Mouse (Mus musculus): Measurements from ENCODE around the gene Styxl1. TPM values are rescaled to one million over a fixed set of nuclear protein-coding genes. Genes with fewer than 3 reads are reported as not detected.
A peak's percentile ranks its signal among the peaks of the same experiment; 100 is the strongest.

Gene Styxl1
- total RNA-seq, 1 experiment = not detected

DNA sequence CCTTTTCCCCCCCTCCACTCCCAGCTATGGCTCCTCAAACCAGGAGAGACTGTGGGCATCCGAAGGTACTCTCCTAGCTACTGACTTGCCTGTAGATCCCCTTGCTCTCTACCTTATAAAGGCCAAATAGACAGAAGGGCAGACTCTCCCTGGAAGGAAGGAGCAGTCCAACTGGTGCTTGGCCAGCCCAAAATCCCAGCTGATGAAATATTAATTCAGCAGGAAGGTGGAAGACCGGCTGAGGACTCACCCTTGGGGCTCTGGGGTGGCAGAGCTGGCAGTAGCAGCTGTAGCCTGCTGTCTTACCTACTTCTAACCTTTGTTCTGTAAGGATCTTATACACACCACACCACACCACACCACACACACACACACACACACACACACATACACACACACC lies 26.6 kb upstream of the Styxl1 start:
- H3K9me3 ChIP-seq (ENCODE audit: control insufficient read depth, insufficient read depth, low read depth, low read length) = no peaks in the 10 kb centered on the region
- DNase-seq (ENCODE audit: low read depth, low spot score) = no peak
- no peaks in the 10 kb centered on the region for H3K36me3 ChIP-seq (ENCODE audit: control insufficient read depth, insufficient read depth, low read length, poor library complexity, severe bottlenecking)
- TF ChIP-seq CHD2 (IDR thresholded peaks at IDR 0.05; ENCODE audit: low read depth, low read length) = no peak
- no peak for TF ChIP-seq ZNF384 (IDR thresholded peaks at IDR 0.05; ENCODE audit: low read depth, low read length)
- no peak for TF ChIP-seq ZC3H11A (IDR thresholded peaks at IDR 0.05; ENCODE audit: borderline replicate concordance, low read depth, low read length)
- TF ChIP-seq MAFK (IDR thresholded peaks at IDR 0.05; ENCODE audit: insufficient read depth, low read depth, low read length) = no peak
- no peak for TF ChIP-seq HCFC1 (IDR thresholded peaks at IDR 0.05; ENCODE audit: borderline replicate concordance, insufficient read depth, low read length)
- no peak overlapping the region for H3K27ac ChIP-seq (ENCODE audit: insufficient read depth, low read depth, low read length, poor library complexity, severe bottlenecking)
- in situ Hi-C loops (cut with MboI; ENCODE audit: low sequenced_read_pairs in 2 of 2, unreplicated experiment in 2 of 2) = no loop called here
- no peak overlapping the region for H3K9ac ChIP-seq (ENCODE audit: insufficient read depth, low read depth, low read length, poor library complexity, severe bottlenecking)
- peaks cover 4 to 26% of the 10 kb centered on the region in 2 experiments for H3K4me1 ChIP-seq (ENCODE audit: control insufficient read depth in 2 of 2, insufficient read depth in 2 of 2, low read length in 2 of 2, poor library complexity in 1 of 2)
- H3K4me3 ChIP-seq (ENCODE audit: insufficient read depth in 1 of 2, low read depth in 1 of 2, low read length in 2 of 2, poor library complexity in 1 of 2, severe bottlenecking in 1 of 2) = no peak overlapping the region

DNA sequence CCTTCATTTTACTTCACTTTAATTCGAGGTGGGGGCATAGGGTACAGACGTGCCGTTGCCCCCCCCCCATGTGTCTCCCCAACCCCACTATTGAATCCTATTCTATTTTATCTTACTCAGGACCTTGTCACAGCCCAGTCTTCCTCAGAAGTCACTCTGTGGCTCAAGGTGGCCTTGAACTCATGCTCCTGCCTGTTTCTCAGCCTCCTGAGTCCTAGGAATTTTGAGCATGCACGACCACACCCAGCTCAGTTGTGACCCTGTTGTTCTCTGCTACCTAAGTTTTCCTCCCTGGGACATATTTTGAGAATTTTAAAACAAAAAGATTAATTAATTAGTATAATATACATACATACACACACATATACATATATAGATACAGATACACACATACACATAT lies 25.5 kb upstream of the Styxl1 start:
- in situ Hi-C loops (cut with MboI; ENCODE audit: low sequenced_read_pairs in 2 of 2, unreplicated experiment in 2 of 2) = no loop called here

DNA sequence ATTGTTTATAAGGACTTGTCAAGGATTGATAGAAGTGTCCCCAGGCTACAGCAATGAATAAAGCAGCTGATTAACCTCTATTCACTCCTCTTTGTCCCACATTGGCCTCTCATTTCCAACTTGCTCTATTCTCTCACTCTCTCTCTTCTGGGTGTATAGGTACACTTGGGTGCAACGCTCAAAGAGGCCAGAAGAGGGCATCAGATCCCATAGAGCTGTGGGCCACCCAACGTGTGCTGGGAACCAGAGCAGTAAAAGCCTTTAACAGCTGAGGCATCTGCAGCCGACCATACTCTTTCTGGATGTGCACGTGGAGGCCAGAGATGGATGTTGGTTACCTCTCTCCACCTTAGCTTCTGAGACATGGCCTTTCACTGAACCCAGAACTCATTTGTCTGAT lies 24.9 kb upstream of the Styxl1 start:
- H3K27ac ChIP-seq (ENCODE audit: insufficient read depth, low read depth, low read length, poor library complexity, severe bottlenecking) = no peak overlapping the region
- DNase-seq (ENCODE audit: low read depth, low spot score) = peak; percentile 80
- TF ChIP-seq CHD2 (IDR thresholded peaks at IDR 0.05; ENCODE audit: low read depth, low read length) (no peak), ZC3H11A (IDR thresholded peaks at IDR 0.05; ENCODE audit: borderline replicate concordance, low read depth, low read length) (peak; percentile 25; the same call in 1 of the 2 replicates)
- no peak overlapping the region for H3K4me3 ChIP-seq (ENCODE audit: insufficient read depth in 1 of 2, low read depth in 1 of 2, low read length in 2 of 2, poor library complexity in 1 of 2, severe bottlenecking in 1 of 2)
- peaks cover 4 to 26% of the 10 kb centered on the region in 2 experiments for H3K4me1 ChIP-seq (ENCODE audit: control insufficient read depth in 2 of 2, insufficient read depth in 2 of 2, low read length in 2 of 2, poor library complexity in 1 of 2)
- H3K9ac ChIP-seq (ENCODE audit: insufficient read depth, low read depth, low read length, poor library complexity, severe bottlenecking) = no peak overlapping the region; the same call in 1 of the 2 replicates
- in situ Hi-C loops (cut with MboI; ENCODE audit: low sequenced_read_pairs in 2 of 2, unreplicated experiment in 2 of 2) = no loop called here
- H3K9me3 ChIP-seq (ENCODE audit: control insufficient read depth, insufficient read depth, low read depth, low read length) = no peaks in the 10 kb centered on the region
- no peaks in the 10 kb centered on the region for H3K36me3 ChIP-seq (ENCODE audit: control insufficient read depth, insufficient read depth, low read length, poor library complexity, severe bottlenecking)

More for the DNA sequence above, 25.5 kb upstream of the Styxl1 start:
- DNase-seq (ENCODE audit: low read depth, low spot score) = no peak
- H3K36me3 ChIP-seq (ENCODE audit: control insufficient read depth, insufficient read depth, low read length, poor library complexity, severe bottlenecking) = no peaks in the 10 kb centered on the region
- peaks cover 4 to 26% of the 10 kb centered on the region in 2 experiments for H3K4me1 ChIP-seq (ENCODE audit: control insufficient read depth in 2 of 2, insufficient read depth in 2 of 2, low read length in 2 of 2, poor library complexity in 1 of 2)
- no peak overlapping the region for H3K4me3 ChIP-seq (ENCODE audit: insufficient read depth in 1 of 2, low read depth in 1 of 2, low read length in 2 of 2, poor library complexity in 1 of 2, severe bottlenecking in 1 of 2)
- TF ChIP-seq MAFK (IDR thresholded peaks at IDR 0.05; ENCODE audit: insufficient read depth, low read depth, low read length) = no peak
- TF ChIP-seq ZC3H11A (IDR thresholded peaks at IDR 0.05; ENCODE audit: borderline replicate concordance, low read depth, low read length) = no peak
- no peak for TF ChIP-seq HCFC1 (IDR thresholded peaks at IDR 0.05; ENCODE audit: borderline replicate concordance, insufficient read depth, low read length)
- TF ChIP-seq CHD2 (IDR thresholded peaks at IDR 0.05; ENCODE audit: low read depth, low read length) = no peak
- no peak for TF ChIP-seq ZNF384 (IDR thresholded peaks at IDR 0.05; ENCODE audit: low read depth, low read length)
- no peaks in the 10 kb centered on the region for H3K9me3 ChIP-seq (ENCODE audit: control insufficient read depth, insufficient read depth, low read depth, low read length)
- H3K27ac ChIP-seq (ENCODE audit: insufficient read depth, low read depth, low read length, poor library complexity, severe bottlenecking) = no peak overlapping the region
- no peak overlapping the region; the same call in 1 of the 2 replicates for H3K9ac ChIP-seq (ENCODE audit: insufficient read depth, low read depth, low read length, poor library complexity, severe bottlenecking)

DNA sequence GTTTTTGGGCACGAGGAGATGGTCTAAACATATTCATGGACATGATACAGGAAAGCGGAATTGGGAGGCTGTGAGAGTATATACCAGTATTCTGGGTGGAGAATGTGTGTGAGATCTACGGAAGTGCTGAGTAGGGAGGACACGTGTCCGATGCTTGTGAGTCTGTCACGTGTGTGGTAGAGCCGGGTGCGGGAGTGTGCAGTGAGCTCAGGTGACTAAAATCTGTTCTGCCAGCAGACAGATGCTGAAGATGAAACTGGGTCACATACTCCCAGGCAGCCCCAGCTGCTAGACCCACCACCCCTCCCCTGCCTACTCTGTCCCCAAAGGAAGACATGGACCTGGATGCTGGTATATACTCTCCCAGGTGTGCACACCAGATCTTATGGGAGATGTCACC lies 24.5 kb upstream of the Styxl1 start:
- H3K9ac ChIP-seq (ENCODE audit: insufficient read depth, low read depth, low read length, poor library complexity, severe bottlenecking) = no peak overlapping the region
- no peak for TF ChIP-seq MAFK (IDR thresholded peaks at IDR 0.05; ENCODE audit: insufficient read depth, low read depth, low read length)
- TF ChIP-seq HCFC1 (IDR thresholded peaks at IDR 0.05; ENCODE audit: borderline replicate concordance, insufficient read depth, low read length) = no peak
- no peak for TF ChIP-seq ZNF384 (IDR thresholded peaks at IDR 0.05; ENCODE audit: low read depth, low read length)
- TF ChIP-seq ZC3H11A (IDR thresholded peaks at IDR 0.05; ENCODE audit: borderline replicate concordance, low read depth, low read length) = no peak
- TF ChIP-seq CHD2 (IDR thresholded peaks at IDR 0.05; ENCODE audit: low read depth, low read length) = no peak
- peaks cover 4 to 26% of the 10 kb centered on the region in 2 experiments for H3K4me1 ChIP-seq (ENCODE audit: control insufficient read depth in 2 of 2, insufficient read depth in 2 of 2, low read length in 2 of 2, poor library complexity in 1 of 2)
- H3K27ac ChIP-seq (ENCODE audit: insufficient read depth, low read depth, low read length, poor library complexity, severe bottlenecking) = no peak overlapping the region
- no peaks in the 10 kb centered on the region for H3K36me3 ChIP-seq (ENCODE audit: control insufficient read depth, insufficient read depth, low read length, poor library complexity, severe bottlenecking)
- H3K9me3 ChIP-seq (ENCODE audit: control insufficient read depth, insufficient read depth, low read depth, low read length) = no peaks in the 10 kb centered on the region
- in situ Hi-C loops (cut with MboI; ENCODE audit: low sequenced_read_pairs in 2 of 2, unreplicated experiment in 2 of 2) = no loop called here
- no peak overlapping the region for H3K4me3 ChIP-seq (ENCODE audit: insufficient read depth in 1 of 2, low read depth in 1 of 2, low read length in 2 of 2, poor library complexity in 1 of 2, severe bottlenecking in 1 of 2)
- no peak for DNase-seq (ENCODE audit: low read depth, low spot score)

DNA sequence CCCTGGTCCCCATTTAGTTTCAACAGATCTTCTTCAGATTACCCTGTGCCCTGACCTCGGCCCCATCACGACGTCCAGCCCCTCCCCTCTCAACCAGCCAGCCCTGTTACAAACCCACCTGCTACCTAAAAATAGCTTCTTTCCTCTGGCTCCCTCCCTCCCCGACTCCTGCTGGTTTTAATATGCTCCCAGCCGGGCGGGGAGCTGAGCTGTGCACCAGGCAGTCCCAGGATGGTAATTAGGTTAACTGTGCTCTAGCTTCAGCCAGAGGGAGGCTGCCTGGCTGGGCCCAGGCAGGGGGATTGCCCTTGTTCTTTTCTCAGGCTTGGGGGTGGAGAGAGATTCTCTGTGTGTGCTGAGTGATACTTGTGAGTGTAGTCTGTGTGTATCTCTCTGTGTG lies 22.7 kb upstream of the Styxl1 start:
- DNase-seq (ENCODE audit: low read depth, low spot score) = no peak
- peaks cover 4 to 24% of the 10 kb centered on the region in 2 experiments for H3K4me1 ChIP-seq (ENCODE audit: control insufficient read depth in 2 of 2, insufficient read depth in 2 of 2, low read length in 2 of 2, poor library complexity in 1 of 2)
- H3K36me3 ChIP-seq (ENCODE audit: control insufficient read depth, insufficient read depth, low read length, poor library complexity, severe bottlenecking) = no peaks in the 10 kb centered on the region
- in situ Hi-C loops (cut with MboI; ENCODE audit: low sequenced_read_pairs in 2 of 2, unreplicated experiment in 2 of 2) = no loop called here
- H3K4me3 ChIP-seq (ENCODE audit: insufficient read depth in 1 of 2, low read depth in 1 of 2, low read length in 2 of 2, poor library complexity in 1 of 2, severe bottlenecking in 1 of 2) = no peak overlapping the region
- no peak overlapping the region; the same call in 1 of the 2 replicates for H3K9ac ChIP-seq (ENCODE audit: insufficient read depth, low read depth, low read length, poor library complexity, severe bottlenecking)
- no peaks in the 10 kb centered on the region for H3K9me3 ChIP-seq (ENCODE audit: control insufficient read depth, insufficient read depth, low read depth, low read length)
- TF ChIP-seq CHD2 (IDR thresholded peaks at IDR 0.05; ENCODE audit: low read depth, low read length) (no peak), HCFC1 (IDR thresholded peaks at IDR 0.05; ENCODE audit: borderline replicate concordance, insufficient read depth, low read length) (no peak), ZNF384 (IDR thresholded peaks at IDR 0.05; ENCODE audit: low read depth, low read length) (no peak), ZC3H11A (IDR thresholded peaks at IDR 0.05; ENCODE audit: borderline replicate concordance, low read depth, low read length) (no peak), MAFK (IDR thresholded peaks at IDR 0.05; ENCODE audit: insufficient read depth, low read depth, low read length) (no peak)
- H3K27ac ChIP-seq (ENCODE audit: insufficient read depth, low read depth, low read length, poor library complexity, severe bottlenecking) = no peak overlapping the region

All from ES-E14 (cell line).